Comparison of ENCODE assay signal across 9 mouse cellular contexts in the genomic region with DNA sequence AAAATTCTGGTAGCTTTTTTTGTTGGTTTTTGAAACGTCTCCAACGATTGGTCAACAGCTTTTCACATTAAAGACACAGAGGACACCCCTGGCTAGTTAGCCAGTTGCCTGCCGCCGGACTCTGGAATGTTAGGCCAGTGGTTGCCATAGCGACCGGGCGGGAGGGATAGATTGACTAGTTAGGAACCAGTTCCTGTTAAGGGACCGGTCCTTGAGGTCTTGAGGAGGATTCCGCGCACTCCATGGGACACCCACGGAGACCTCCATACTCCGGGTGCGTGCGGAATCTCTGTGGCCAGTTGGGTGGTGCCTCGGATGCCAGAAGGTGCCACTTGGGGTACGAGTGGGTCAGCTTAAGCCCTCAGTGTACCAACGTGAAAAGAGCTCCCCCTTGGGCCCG. TPM values are rescaled to one million over a fixed set of nuclear protein-coding genes. Genes with fewer than 3 reads are reported as not detected.
DNase-seq lines count a peak whose midpoint lies in the region; ATAC-seq and TF ChIP-seq lines count a peak whose summit lies in the region.
"Had no signal": no experiment of that assay in that cellular context is flagged by ENCODE, and none has a peak within 500 bp of the region (broad histone marks: within the 10 kb centered on the region; RNA-seq: fewer than 3 reads in every experiment).

No protein-coding gene starts in this region.

- no peak for TF ChIP-seq POLR2A in heart, adult 2 months (IDR thresholded peaks at IDR 0.05; ENCODE audit: insufficient read depth, low read depth, low read length)

- DNase-seq in left cerebral cortex, postnatal 10 days (ENCODE audit: extremely low spot score in 1 of 2, low spot score in 2 of 2), result peak; percentile 32 to 69
- no peak for DNase-seq in left cerebral cortex, postnatal 36 days (ENCODE audit: low spot score in 2 of 2)
- DNase-seq in cerebellum, postnatal 10 days, result peak; percentile 52 to 65
- DNase-seq in heart, adult 2 months, result peak; percentile 47 to 49
- peak; percentile 90 to 91 for DNase-seq in kidney, adult 8-10 months
- DNase-seq in thymus, postnatal 4 days, result no peak

- no peaks in the 10 kb centered on the region for H3K36me3 ChIP-seq in heart, adult 2 months (ENCODE audit: control insufficient read depth, insufficient read depth, low read length)
- H3K36me3 ChIP-seq in lung, embryonic 15.5 days, result no peaks in the 10 kb centered on the region
- H3K36me3 ChIP-seq in stomach, embryonic 14.5 days (ENCODE audit: control insufficient read depth, insufficient read depth, low read length), result no peaks in the 10 kb centered on the region

- H3K4me3 ChIP-seq in heart, adult 2 months, result no peak overlapping the region
- H3K4me3 ChIP-seq in lung, embryonic 15.5 days, result peak overlapping the region; percentile 66; the same call in 1 of the 2 replicates
- H3K4me3 ChIP-seq in stomach, embryonic 14.5 days (ENCODE audit: low read depth, low read length), result no peak overlapping the region

- H3K27ac ChIP-seq in heart, adult 2 months, result no peak overlapping the region
- no peak overlapping the region for H3K27ac ChIP-seq in lung, embryonic 15.5 days
- no peak overlapping the region for H3K27ac ChIP-seq in stomach, embryonic 14.5 days (ENCODE audit: low read length)

- intact Hi-C loops in left cerebral cortex, postnatal 10 days (cut with DNase I), result no loop called here
- intact Hi-C loops in left cerebral cortex, postnatal 36 days (cut with DNase I), result no loop called here
- intact Hi-C loops in heart, adult 2 months (cut with DNase I), result loop anchor here (2.0 kb wide), 1 partner anchor 63 kb away; a partner anchor contains a TSS

- H3K9me3 ChIP-seq in lung, embryonic 15.5 days, result no peaks in the 10 kb centered on the region
- no peaks in the 10 kb centered on the region for H3K9me3 ChIP-seq in stomach, embryonic 14.5 days (ENCODE audit: control insufficient read depth, low read depth, low read length)

- no peak overlapping the region for H3K9ac ChIP-seq in heart, adult 2 months (ENCODE audit: low read depth, low read length)
- no peak overlapping the region for H3K9ac ChIP-seq in lung, embryonic 15.5 days
- H3K9ac ChIP-seq in stomach, embryonic 14.5 days (replicated peaks; ENCODE audit: low read depth, low read length), result no peak overlapping the region

- 45% methylated on average over 18 of the region's 18 CpGs for WGBS in heart, adult 2 months
- 19% methylated on average over 18 of the region's 18 CpGs for WGBS in lung, embryonic 15.5 days
- WGBS in stomach, embryonic 14.5 days, result 20% methylated on average over 18 of the region's 18 CpGs

- peak overlapping the region; percentile 88 for H3K4me2 ChIP-seq in lung, embryonic 15.5 days
- H3K4me2 ChIP-seq in stomach, embryonic 14.5 days (replicated peaks; ENCODE audit: low read depth, low read length), result peak overlapping the region; percentile 74; the same call in 1 of the 2 replicates

- no peak for TF ChIP-seq CTCF in heart, adult 2 months (IDR thresholded peaks at IDR 0.05)

- no peaks in the 10 kb centered on the region for H3K27me3 ChIP-seq in heart, adult 2 months (ENCODE audit: control insufficient read depth, insufficient read depth, low read length)
- no peaks in the 10 kb centered on the region for H3K27me3 ChIP-seq in lung, embryonic 15.5 days
- H3K27me3 ChIP-seq in stomach, embryonic 14.5 days (ENCODE audit: control insufficient read depth, insufficient read depth, low read length), result no peaks in the 10 kb centered on the region

- no peak for TF ChIP-seq EP300 in heart, adult 2 months (IDR thresholded peaks at IDR 0.05; ENCODE audit: insufficient read depth, low read depth, low read length)

- no peak for ATAC-seq in lung, embryonic 15.5 days (ENCODE audit: borderline replicate concordance, extremely low read depth, low FRiP score, low TSS enrichment)
- ATAC-seq in stomach, embryonic 14.5 days (ENCODE audit: insufficient number of reproducible peaks, insufficient read depth, low FRiP score, low read depth), result no peak

- H3K4me1 ChIP-seq in heart, adult 2 months (ENCODE audit: control insufficient read depth, insufficient read depth, low read length), result peaks cover 5% of the 10 kb centered on the region
- peaks cover 21% of the 10 kb centered on the region for H3K4me1 ChIP-seq in lung, embryonic 15.5 days
- peaks cover 7% of the 10 kb centered on the region; the same call in 1 of the 2 replicates for H3K4me1 ChIP-seq in stomach, embryonic 14.5 days (ENCODE audit: control insufficient read depth, insufficient read depth, low read length)

- H3K79me2 ChIP-seq in heart, adult 2 months (replicated peaks; ENCODE audit: control insufficient read depth, insufficient read depth, low read length), result no peaks in the 10 kb centered on the region

RNA-seq across cellular contexts. Expression of a gene that starts 1.0 kb away (rescaled TPM):
- total RNA-seq in left cerebral cortex, postnatal 10 days (2021), result 10 to 100 TPM; 90.9 to 96.8 TPM
- total RNA-seq in left cerebral cortex, postnatal 36 days (2021), result 100 to 1,000 TPM; 107 to 108 TPM
- total RNA-seq in heart, adult 2 months (2021), result 10 to 100 TPM; 35.0 to 41.5 TPM
- polyA plus RNA-seq in heart, adult 2 months (2012; rRNA removed), result 27.0 and 39.4 TPM in 2 replicates
- polyA plus RNA-seq in lung, embryonic 15.5 days (2015; fragmentation: Nextera tagmentation; extraction: Ambion mirVana), result 5.2 and 5.7 TPM in 2 replicates
- polyA plus RNA-seq in stomach, embryonic 14.5 days (2014; fragmentation: Nextera tagmentation; extraction: Ambion mirVana), result 5.9 and 7.4 TPM in 2 replicates

RNA-seq across cellular contexts. Expression of a gene that starts 1.2 kb away (rescaled TPM):
- 1 to 10 TPM in 1 of 2 experiments, under 1 TPM in 1; 0.81 to 1.3 TPM for total RNA-seq in left cerebral cortex, postnatal 10 days (2021)
- 1 to 10 TPM; 1.0 to 1.9 TPM for total RNA-seq in left cerebral cortex, postnatal 36 days (2021)
- total RNA-seq in heart, adult 2 months (2021), result not detected
- polyA plus RNA-seq in heart, adult 2 months (2012; rRNA removed), result 0.12 and 0.25 TPM in 2 replicates
- 0.37 and 0.64 TPM in 2 replicates for polyA plus RNA-seq in lung, embryonic 15.5 days (2015; fragmentation: Nextera tagmentation; extraction: Ambion mirVana)
- polyA plus RNA-seq in stomach, embryonic 14.5 days (2014; fragmentation: Nextera tagmentation; extraction: Ambion mirVana), result 0.39 TPM in 1 of 2 replicates, not detected in the other
- total RNA-seq: MEL had no signal

Comparison
In these comparisons a context has a peak if more than half of its experiments do, and no peak if none do; other contexts are left out.
1. DNase-seq: peak in left cerebral cortex, postnatal 10 days (2 of 2), cerebellum, postnatal 10 days (2 of 2), heart, adult 2 months (2 of 2) and kidney, adult 8-10 months (2 of 2); none in left cerebral cortex, postnatal 36 days (0 of 2) and thymus, postnatal 4 days (single experiment).